Mouse (Mus musculus) hindbrain, postnatal 0 days (tissue): ENCODE data around the gene Obp2a. TPM values are rescaled to one million over a fixed set of nuclear protein-coding genes. Genes with fewer than 3 reads are reported as not detected.
A peak's percentile ranks its signal among the peaks of the same experiment; 100 is the strongest.
"Not testable (repeated sequence)": the region's sequence is repeated elsewhere in the genome, so short reads cannot be mapped to it uniquely, and the experiment has no call there.

Source experiments
- ATAC-seq: fragments of 200-750 bp; cut with Nextera tagmentation; 2 replicates; pipeline ENCODE4 v1.8.0; 2017; ENCODE audit warnings: mild to moderate bottlenecking, moderate TSS enrichment, moderate library complexity
- DNase-seq: peaks from one replicate; pipeline ENCODE4 v3.0.0-alpha.2; 2015; ENCODE audit warnings: low spot score
- H3K27ac ChIP-seq: fragments of 300-500 bp; sonication (generic); 2 replicates; pipeline ENCODE4 v1.5.1; 2014; ENCODE audit warnings: mild to moderate bottlenecking
- H3K27me3 ChIP-seq: fragments of 300-500 bp; sonication (generic); 2 replicates; pipeline ENCODE4 v1.6.1; 2014; ENCODE audit warnings: low read length, mixed read lengths; ENCODE audit not compliant: insufficient read depth
- H3K36me3 ChIP-seq: fragments of 300-500 bp; sonication (generic); 2 replicates; pipeline ENCODE4 v1.6.1; 2014; ENCODE audit warnings: low read length, mixed read lengths; ENCODE audit not compliant: insufficient read depth
- H3K4me1 ChIP-seq: fragments of 300-500 bp; sonication (generic); 2 replicates; pipeline ENCODE4 v1.6.1; 2014; ENCODE audit warnings: antibody characterized with exemption, low read length, mixed read lengths; ENCODE audit not compliant: insufficient read depth
- H3K4me2 ChIP-seq: fragments of 300-500 bp; sonication (generic); 2 replicates; pipeline ENCODE4 v1.6.1; 2014; ENCODE audit warnings: low read depth, mild to moderate bottlenecking, low read length, moderate library complexity, mixed read lengths
- H3K4me3 ChIP-seq: fragments of 300-500 bp; sonication (generic); 2 replicates; pipeline ENCODE4 v1.5.1; 2014; ENCODE audit warnings: low read length
- H3K9ac ChIP-seq: fragments of 300-500 bp; sonication (generic); replicated peaks from 2 replicates; pipeline ENCODE4 v1.6.1; 2014; ENCODE audit warnings: mild to moderate bottlenecking, low read length, moderate library complexity, mixed read lengths
- H3K9me3 ChIP-seq: fragments of 300-500 bp; sonication (generic); 2 replicates; pipeline ENCODE4 v1.6.1; 2016; ENCODE audit warnings: low read length, mixed read lengths
- CTCF ChIP-seq: IDR thresholded peaks from 2 replicates; pipeline ENCODE4 v1.5.1; 2016; ENCODE audit warnings: antibody characterized with exemption, control low read depth, low read depth
- WGBS: fragments of 180-500 bp; shearing (Covaris S2); extraction: QIAGEN DNeasy Blood & Tissue Kit; methylation state at CpG from one replicate; pipeline ENCODE4 v1.1.7; 2014; 5-methylcytosine and 5-hydroxymethylcytosine counted together
- polyA plus RNA-seq: library from polyadenylated mRNA; unstranded; fragments of >200 nt; fragmentation: Nextera tagmentation; extraction: Ambion mirVana; gene quantifications from 2 replicates; pipeline ENCODE4 v1.2.1, GENCODE M21; 2015
- total RNA-seq: library from RNA; depleted of rRNA; stranded (reverse); fragments of >200 nt; gene quantifications from 2 replicates; pipeline ENCODE4 v1.2.3, GENCODE M21; 2014

The Obp2a gene
- total and polyA plus RNA-seq, 2 experiments from 2014 or later, result not detected

DNA sequence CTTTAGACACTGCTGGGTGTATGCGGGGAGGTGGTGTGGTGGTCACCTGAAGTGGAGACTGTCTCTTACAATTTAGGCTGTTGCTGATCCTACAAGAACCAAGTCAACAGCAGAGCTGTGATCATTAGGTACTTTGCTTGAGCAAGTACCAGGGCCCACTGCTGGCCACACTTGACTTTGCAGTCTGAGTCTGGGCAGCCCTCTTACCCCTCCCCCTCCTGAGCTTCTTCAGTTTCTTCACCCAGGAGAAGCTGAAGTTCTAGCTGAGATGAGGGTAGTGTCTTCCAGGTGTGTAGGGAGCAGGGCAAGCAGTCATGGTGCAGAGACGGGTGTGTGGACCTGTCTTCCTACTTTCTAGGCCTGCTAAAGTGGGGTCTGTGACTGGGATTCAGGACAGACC lies 8.3 kb downstream of the Obp2a start:
- DNase-seq, result peak; percentile 72
- Histone ChIP-seq H3K27ac (no peak overlapping the region), H3K9me3 (no peaks in the 10 kb centered on the region), H3K4me3 (peak overlapping the region; percentile 74), H3K4me1 (peaks cover 8% of the 10 kb centered on the region), H3K9ac (0 out of 2 replicates have a peak overlapping the region, but pooled peaks have one; percentile 13), H3K4me2 (peak overlapping the region; percentile 82), H3K27me3 (no peaks in the 10 kb centered on the region), H3K36me3 (no peaks in the 10 kb centered on the region)
- peak; percentile 65 for TF ChIP-seq CTCF
- ATAC-seq, result peak; percentile 30; the same call in 1 of the 2 replicates
- WGBS, result 83% methylated on average over 2 of the region's 2 CpGs

DNA sequence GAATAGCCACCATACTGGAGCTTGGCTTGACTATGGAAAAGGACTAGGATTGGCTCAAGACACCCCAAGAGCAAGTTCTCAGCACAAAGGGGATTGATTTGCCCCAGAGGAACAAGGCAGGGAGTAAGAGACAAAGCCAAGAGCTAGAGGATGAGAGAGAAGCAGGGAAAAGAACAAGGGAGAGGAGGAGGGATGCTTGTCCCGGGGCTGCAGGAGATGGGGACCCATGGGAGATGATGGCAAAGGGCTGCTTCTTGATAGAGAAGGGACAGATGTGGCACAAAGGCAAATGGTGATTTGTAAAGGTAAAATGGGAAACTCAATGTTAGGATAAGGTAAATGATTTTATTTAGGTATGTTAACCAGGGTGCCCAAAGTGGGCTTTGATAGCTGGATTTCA lies 9.2 kb downstream of the Obp2a start:
- not testable (repeated sequence) for H3K4me1 ChIP-seq, H3K36me3 ChIP-seq, H3K4me3 ChIP-seq, H3K9ac ChIP-seq, ATAC-seq, H3K27ac ChIP-seq, H3K27me3 ChIP-seq, H3K9me3 ChIP-seq, DNase-seq, H3K4me2 ChIP-seq
- WGBS, result 88% methylated on average over 1 of the region's 1 CpGs

DNA sequence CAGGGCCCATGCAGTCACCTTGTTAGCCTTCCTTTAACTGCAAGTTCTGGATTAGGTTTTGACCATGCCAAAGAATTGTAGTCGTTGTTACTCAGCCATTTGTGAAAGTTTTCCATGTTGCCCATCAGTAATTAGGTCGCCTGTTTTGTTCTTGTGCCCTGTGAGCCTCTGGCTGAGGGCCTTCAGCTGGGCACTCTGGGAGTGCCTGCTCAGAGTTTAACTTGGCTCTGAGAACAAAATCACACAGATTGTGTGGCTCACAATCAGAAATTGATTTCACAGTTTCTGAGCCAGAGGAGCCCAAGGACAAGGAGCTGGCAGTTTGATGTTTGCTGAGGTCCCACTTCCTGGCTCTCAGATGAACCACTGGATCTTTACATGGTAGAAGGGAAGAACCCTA lies 9.9 kb downstream of the Obp2a start:
- not testable (repeated sequence) for H3K36me3 ChIP-seq, H3K27ac ChIP-seq, H3K4me1 ChIP-seq, H3K4me2 ChIP-seq, ATAC-seq, H3K9me3 ChIP-seq, H3K9ac ChIP-seq, H3K27me3 ChIP-seq, H3K4me3 ChIP-seq
- WGBS, result 58% methylated on average over 2 of the region's 2 CpGs
- peak; percentile 27 for DNase-seq

DNA sequence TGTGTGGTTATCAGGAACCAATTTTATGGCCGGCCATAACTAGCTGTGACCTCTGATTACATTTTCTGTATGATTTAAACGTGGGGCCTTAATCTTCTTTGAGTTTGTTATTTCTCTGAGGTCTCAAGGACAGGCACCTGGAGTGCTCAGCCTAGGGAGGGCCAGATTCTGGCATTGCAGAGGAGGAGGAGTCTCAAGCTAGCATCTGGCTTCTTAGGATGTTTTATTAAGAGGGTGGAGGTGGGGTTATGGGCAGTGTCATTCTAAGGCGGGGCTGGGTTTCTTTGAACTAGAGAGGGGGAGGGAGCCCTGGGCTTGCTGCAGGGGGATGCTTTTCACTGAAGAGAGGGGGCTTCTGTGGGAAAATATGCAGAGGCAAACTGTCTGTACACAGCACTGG lies 11.8 kb downstream of the Obp2a start:
- H3K27ac ChIP-seq, H3K4me2 ChIP-seq, DNase-seq, H3K4me3 ChIP-seq, H3K9ac ChIP-seq, ATAC-seq, H3K27me3 ChIP-seq, H3K9me3 ChIP-seq, H3K36me3 ChIP-seq, H3K4me1 ChIP-seq: not testable (repeated sequence)
- 28% methylated on average over 3 of the region's 3 CpGs for WGBS

DNA sequence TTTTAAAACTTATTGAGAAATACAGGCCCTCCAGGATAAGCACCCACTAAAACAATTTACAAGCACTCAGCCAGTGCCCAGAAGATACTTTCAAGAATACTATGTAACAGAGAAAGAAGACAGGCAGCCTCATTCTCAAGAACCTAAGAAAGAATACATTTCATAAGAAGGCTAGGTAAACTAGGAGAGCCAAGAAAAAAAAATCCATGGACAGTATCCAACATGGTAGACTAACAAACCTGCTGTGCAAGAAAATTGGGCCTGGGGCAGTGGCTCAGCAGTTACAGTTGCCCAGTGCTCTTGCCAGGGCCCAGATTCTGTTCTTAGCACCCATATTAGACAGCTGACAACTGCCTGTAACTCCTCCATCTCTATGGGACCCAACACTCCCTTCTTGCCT lies 17.4 kb downstream of the Obp2a start:
- Histone ChIP-seq H3K27ac (no peak overlapping the region), H3K4me2 (no peak overlapping the region), H3K4me1 (no peaks in the 10 kb centered on the region), H3K27me3 (no peaks in the 10 kb centered on the region), H3K4me3 (no peak overlapping the region), H3K9me3 (no peaks in the 10 kb centered on the region), H3K36me3 (no peaks in the 10 kb centered on the region), H3K9ac (no peak overlapping the region)
- ATAC-seq (no peak), DNase-seq (no peak)
- no peak for TF ChIP-seq CTCF

DNA sequence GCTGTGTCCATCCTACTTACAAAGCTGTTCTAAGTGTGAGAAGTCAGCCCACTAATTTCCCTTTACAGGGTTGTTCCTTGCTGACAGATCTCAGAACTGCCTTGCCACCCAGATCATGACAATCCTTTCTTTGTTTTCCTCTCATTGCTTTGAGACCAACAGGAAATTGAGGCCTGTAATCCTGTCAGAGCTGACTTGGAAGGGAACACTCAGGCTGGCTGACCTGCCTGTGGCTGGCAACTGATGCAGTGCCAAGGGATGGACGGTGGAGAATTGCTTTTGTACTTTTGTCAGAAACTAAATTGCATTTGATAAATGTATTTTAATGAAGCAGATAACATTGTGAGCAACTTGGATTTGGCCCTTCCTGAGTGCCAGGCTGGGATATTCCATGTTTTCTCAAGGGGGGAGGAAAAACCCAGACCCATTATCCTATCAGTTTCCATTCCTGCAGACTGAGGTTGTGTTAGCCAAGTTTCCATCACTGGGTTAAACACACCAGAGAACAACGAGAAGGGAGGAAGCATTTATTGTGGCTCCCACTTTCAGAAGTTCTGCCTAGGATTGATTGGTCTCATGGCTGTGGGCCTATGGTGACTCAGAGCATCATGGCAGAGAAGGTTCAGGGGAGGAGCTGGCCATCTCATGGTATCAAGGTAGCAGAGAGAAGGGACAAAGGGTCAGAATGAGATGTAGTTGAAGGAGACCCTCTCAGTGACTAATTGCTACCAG lies 33.5 kb downstream of the Obp2a start:
- Histone ChIP-seq H3K27ac (no peak overlapping the region), H3K4me3 (no peak overlapping the region), H3K4me2 (no peak overlapping the region), H3K4me1 (no peaks in the 10 kb centered on the region), H3K36me3 (no peaks in the 10 kb centered on the region), H3K9me3 (no peaks in the 10 kb centered on the region), H3K9ac (no peak overlapping the region), H3K27me3 (no peaks in the 10 kb centered on the region)
- no peak for ATAC-seq
- WGBS, result 49% methylated on average over 2 of the region's 2 CpGs
- DNase-seq, result no peak
- TF ChIP-seq CTCF, result no peak

DNA sequence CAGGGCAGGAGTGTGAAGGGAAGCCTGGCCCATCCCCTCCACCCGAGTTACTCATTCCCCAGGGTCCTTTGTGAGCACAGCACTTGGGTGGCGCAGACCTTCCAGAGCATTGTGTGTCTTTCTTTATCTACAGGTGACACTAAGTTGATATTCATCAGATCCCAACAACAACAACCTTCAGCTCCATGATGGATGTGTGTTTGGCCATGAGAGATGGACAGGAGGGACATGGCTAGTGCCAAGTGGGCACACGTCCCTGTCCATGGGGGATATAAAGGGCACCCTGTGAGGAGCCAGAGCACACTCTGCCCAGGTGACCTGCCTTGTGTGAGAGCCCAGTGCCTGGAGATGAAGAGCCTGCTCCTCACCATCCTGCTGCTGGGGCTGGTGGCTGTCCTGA lies 36.9 kb downstream of the Obp2a start, which contains the start of gene Obp2b:
Obp2b (plus strand) TSS at position 301 of the 400 bp plus-strand sequence.
- not testable (repeated sequence) for H3K4me3 ChIP-seq, DNase-seq, H3K4me2 ChIP-seq, H3K27ac ChIP-seq, H3K27me3 ChIP-seq, H3K36me3 ChIP-seq, H3K4me1 ChIP-seq, ATAC-seq, H3K9ac ChIP-seq, H3K9me3 ChIP-seq
- WGBS, result 79% methylated on average over 3 of the region's 3 CpGs
